ENCODE assay signal across 10 mouse cellular contexts in genomic region chr9:99458529-99459208, GRCm38 (mm10). TPM values are rescaled to one million over a fixed set of nuclear protein-coding genes. Genes with fewer than 3 reads are reported as not detected.
DNase-seq lines count a peak whose midpoint lies in the region; ATAC-seq lines count a peak whose summit lies in the region.
"Had no signal": no experiment of that assay in that cellular context is flagged by ENCODE, and none has a peak within 500 bp of the region (broad histone marks: within the 10 kb centered on the region; RNA-seq: fewer than 3 reads in every experiment).

No protein-coding gene starts in this region.

- peak; percentile 29 to 57 for DNase-seq in heart, postnatal 36 days
- no peak for DNase-seq in heart, adult 8-10 months (ENCODE audit: low spot score)
- DNase-seq in urinary bladder, postnatal 14 days (ENCODE audit: low spot score): peak; percentile 66
- no peak for DNase-seq in urinary bladder, postnatal 10 days (ENCODE audit: low spot score)
- DNase-seq in c-Kit-positive CD71-negative TER-119-negative erythroid progenitor cells, embryonic 14.5 days (ENCODE audit: low read depth): peak; percentile 63
- peak; percentile 36 for DNase-seq in lung, postnatal 25 days (ENCODE audit: low spot score)
- DNase-seq in thymus, postnatal 0 days (ENCODE audit: low spot score): peak; percentile 46

- peak; percentile 88 for ATAC-seq in granulocyte monocyte progenitor cell, adult 5-6 weeks (replicated peaks; ENCODE audit: poor library complexity, severe bottlenecking)

- intact Hi-C loops in heart, postnatal 36 days (cut with DNase I): no loop called here

RNA-seq across cellular contexts. Expression of gene Nme9, which starts 7.4 kb away (rescaled TPM):
- not detected for total RNA-seq in heart, postnatal 36 days (2021)
- total RNA-seq in heart, adult 8-10 months (2022): not detected
- not detected in 2 replicates for total RNA-seq in granulocyte monocyte progenitor cell, adult 5-6 weeks (2014; fragmentation: Nextera tagmentation)
- not detected in 2 replicates for total RNA-seq in granulocyte monocyte progenitor cell, adult 5-6 weeks (2017)
- polyA plus RNA-seq in thymus, postnatal 0 days (2015; fragmentation: Nextera tagmentation; extraction: Ambion mirVana): 0.31 and 0.73 TPM in 2 replicates
- polyA plus RNA-seq: embryonic facial prominence, embryonic 13.5 days; limb, embryonic 12.5 days had no signal

RNA-seq across cellular contexts. Expression of gene Mras, which starts 21.5 kb away (rescaled TPM):
- 1 to 10 TPM; 5.2 to 6.5 TPM for total RNA-seq in heart, postnatal 36 days (2021)
- total RNA-seq in heart, adult 8-10 months (2022): 1 to 10 TPM; 3.7 to 8.8 (median 6.1) TPM
- total RNA-seq in granulocyte monocyte progenitor cell, adult 5-6 weeks (2014; fragmentation: Nextera tagmentation): 6.7 and 19.6 TPM in 2 replicates
- 3.2 and 9.2 TPM in 2 replicates for total RNA-seq in granulocyte monocyte progenitor cell, adult 5-6 weeks (2017)
- 11.9 and 14.7 TPM in 2 replicates for polyA plus RNA-seq in thymus, postnatal 0 days (2015; fragmentation: Nextera tagmentation; extraction: Ambion mirVana)

Comparison
In these comparisons a context has a peak if more than half of its experiments do, and no peak if none do; other contexts are left out.
1. DNase-seq: peak in heart, postnatal 36 days (2 of 2), urinary bladder, postnatal 14 days (single experiment), c-Kit-positive CD71-negative TER-119-negative erythroid progenitor cells, embryonic 14.5 days (single experiment), lung, postnatal 25 days (single experiment) and thymus, postnatal 0 days (single experiment); none in heart, adult 8-10 months (single experiment) and urinary bladder, postnatal 10 days (single experiment).